Mouse (Mus musculus): Measurements from ENCODE around the gene Npff. TPM values are rescaled to one million over a fixed set of nuclear protein-coding genes. Genes with fewer than 3 reads are reported as not detected.

The Npff gene
- polyA plus RNA-seq, 1 experiment from 2014 or later: 1.1 TPM

- peaks cover 16% of the 10 kb centered on the region for H3K36me3 ChIP-seq (ENCODE audit: control insufficient read depth, insufficient read depth, low read length)
- no peak overlapping the region for H3K4me2 ChIP-seq (replicated peaks; ENCODE audit: low read depth)
- H3K27me3 ChIP-seq (ENCODE audit: control insufficient read depth, insufficient read depth, low read length): no peaks in the 10 kb centered on the region
- H3K9me3 ChIP-seq (ENCODE audit: control insufficient read depth, low read length): no peaks in the 10 kb centered on the region
- TF ChIP-seq CTCF (IDR thresholded peaks at IDR 0.05; ENCODE audit: low read depth) (peak; percentile 59), EP300 (optimal IDR thresholded peaks at IDR 0.05) (no peak)
- no peaks in the 10 kb centered on the region for H3K4me1 ChIP-seq (replicated peaks; ENCODE audit: control insufficient read depth, insufficient read depth)
- H3K4me3 ChIP-seq (ENCODE audit: low read depth, low read length): no peak overlapping the region
- no peak overlapping the region for H3K27ac ChIP-seq (replicated peaks)
- DNase-seq (ENCODE audit: low spot score) (no peak), ATAC-seq (ENCODE audit: low FRiP score, low TSS enrichment) (no peak)
- H3K9ac ChIP-seq (ENCODE audit: low read length): no peak overlapping the region
These were observed 32.8 kb upstream of the Npff start for GRCm38 (mm10) chr15:102557580-102557979.

GRCm38 (mm10) chr15:102555581-102555980 is 30.8 kb upstream of the Npff start:
- no peak overlapping the region for H3K4me3 ChIP-seq (ENCODE audit: low read depth, low read length)
- H3K27ac ChIP-seq (replicated peaks): no peak overlapping the region
- no peak overlapping the region for H3K9ac ChIP-seq (ENCODE audit: low read length)
- peaks cover 19% of the 10 kb centered on the region for H3K36me3 ChIP-seq (ENCODE audit: control insufficient read depth, insufficient read depth, low read length)
- WGBS: 81% methylated on average over 1 of the region's 1 CpGs
- ATAC-seq (ENCODE audit: low FRiP score, low TSS enrichment) (no peak), DNase-seq (ENCODE audit: low spot score) (no peak)
- H3K4me1 ChIP-seq (replicated peaks; ENCODE audit: control insufficient read depth, insufficient read depth): no peaks in the 10 kb centered on the region
- H3K9me3 ChIP-seq (ENCODE audit: control insufficient read depth, low read length): no peaks in the 10 kb centered on the region
- H3K4me2 ChIP-seq (replicated peaks; ENCODE audit: low read depth): no peak overlapping the region
- TF ChIP-seq EP300 (optimal IDR thresholded peaks at IDR 0.05): no peak
- no peaks in the 10 kb centered on the region for H3K27me3 ChIP-seq (ENCODE audit: control insufficient read depth, insufficient read depth, low read length)

- peaks cover 19% of the 10 kb centered on the region for H3K36me3 ChIP-seq (ENCODE audit: control insufficient read depth, insufficient read depth, low read length)
These were observed 27.9 kb upstream of the Npff start for GRCm38 (mm10) chr15:102552599-102552998.

DNA sequence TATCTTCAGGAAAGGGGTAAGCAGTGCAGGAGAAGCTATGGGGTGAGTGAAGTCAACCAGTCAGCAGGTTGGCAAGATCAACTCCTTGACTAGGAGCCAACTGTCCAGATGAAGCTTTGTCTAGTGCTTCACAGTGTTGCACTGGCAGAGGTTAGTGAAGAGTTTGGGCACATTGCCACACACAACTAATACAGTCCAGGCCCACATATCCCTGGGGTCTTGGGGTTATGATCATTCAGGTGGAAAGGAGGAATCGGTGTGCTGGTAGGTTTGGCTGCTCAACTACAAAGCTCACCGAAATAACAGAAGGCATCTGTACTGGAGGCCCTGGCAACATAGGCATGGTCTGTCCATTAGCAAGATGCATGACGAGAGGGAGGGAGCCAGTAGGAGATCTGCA is 22.7 kb upstream of the Npff start:
- Histone ChIP-seq H3K27ac (replicated peaks) (no peak overlapping the region), H3K36me3 (ENCODE audit: control insufficient read depth, insufficient read depth, low read length) (peaks cover 23% of the 10 kb centered on the region), H3K9ac (ENCODE audit: low read length) (no peak overlapping the region), H3K9me3 (ENCODE audit: control insufficient read depth, low read length) (no peaks in the 10 kb centered on the region), H3K4me2 (replicated peaks; ENCODE audit: low read depth) (no peak overlapping the region), H3K27me3 (ENCODE audit: control insufficient read depth, insufficient read depth, low read length) (no peaks in the 10 kb centered on the region), H3K4me1 (replicated peaks; ENCODE audit: control insufficient read depth, insufficient read depth) (no peaks in the 10 kb centered on the region), H3K4me3 (ENCODE audit: low read depth, low read length) (no peak overlapping the region)
- DNase-seq (ENCODE audit: low spot score) (no peak), ATAC-seq (ENCODE audit: low FRiP score, low TSS enrichment) (no peak)
- TF ChIP-seq CTCF (IDR thresholded peaks at IDR 0.05; ENCODE audit: low read depth) (no peak), EP300 (optimal IDR thresholded peaks at IDR 0.05) (no peak)
- 89% methylated on average over 3 of the region's 3 CpGs for WGBS

More at GRCm38 (mm10) chr15:102552599-102552998, 27.9 kb upstream of the Npff start:
- Histone ChIP-seq H3K4me3 (ENCODE audit: low read depth, low read length) (no peak overlapping the region), H3K27ac (replicated peaks) (no peak overlapping the region), H3K9me3 (ENCODE audit: control insufficient read depth, low read length) (no peaks in the 10 kb centered on the region), H3K4me2 (replicated peaks; ENCODE audit: low read depth) (no peak overlapping the region), H3K9ac (ENCODE audit: low read length) (no peak overlapping the region), H3K4me1 (replicated peaks; ENCODE audit: control insufficient read depth, insufficient read depth) (no peaks in the 10 kb centered on the region), H3K27me3 (ENCODE audit: control insufficient read depth, insufficient read depth, low read length) (no peaks in the 10 kb centered on the region)
- TF ChIP-seq CTCF (IDR thresholded peaks at IDR 0.05; ENCODE audit: low read depth) (0 out of 2 replicates have a peak, but pooled peaks have one; percentile 12), EP300 (optimal IDR thresholded peaks at IDR 0.05) (no peak)
- DNase-seq (ENCODE audit: low spot score) (no peak), ATAC-seq (ENCODE audit: low FRiP score, low TSS enrichment) (no peak)
- WGBS: 98% methylated on average over 5 of the region's 5 CpGs

DNA sequence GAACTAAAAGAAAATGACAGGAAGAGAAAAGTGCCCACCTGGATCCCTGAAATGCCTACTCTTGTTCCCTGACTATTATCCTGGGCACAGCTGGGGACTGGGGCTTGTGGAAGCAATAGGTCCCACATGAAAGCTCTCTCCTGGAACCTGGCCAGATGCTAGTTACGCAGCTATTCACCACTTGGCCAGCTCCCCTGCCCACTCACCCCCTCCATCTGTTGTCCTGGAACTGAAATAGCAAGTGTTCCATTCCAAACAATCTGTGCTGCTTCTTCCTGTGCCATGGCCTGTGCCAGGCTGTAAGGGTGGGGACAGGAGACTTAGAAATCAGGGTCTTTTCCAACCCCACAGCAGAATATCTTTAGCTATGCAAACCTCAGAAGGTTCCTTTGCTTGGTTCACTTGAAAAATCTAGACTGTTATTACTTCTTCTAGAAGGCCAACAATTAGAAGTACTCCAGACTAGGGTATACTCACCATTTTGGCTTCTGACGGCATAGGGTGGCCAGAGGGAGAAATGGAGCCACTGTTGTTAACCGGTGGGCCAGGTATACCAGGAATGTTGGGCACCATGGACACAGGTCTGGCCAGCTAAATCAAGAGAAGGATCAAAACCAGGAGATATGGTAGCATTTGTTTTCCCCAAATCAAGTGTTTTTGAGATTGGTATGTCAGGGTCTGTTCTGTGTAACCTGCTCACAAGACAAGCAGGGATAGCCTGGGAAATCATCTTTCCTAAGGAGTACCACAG is 22.1 kb upstream of the Npff start:
- no peak overlapping the region for H3K27ac ChIP-seq (replicated peaks)
- no peaks in the 10 kb centered on the region for H3K27me3 ChIP-seq (ENCODE audit: control insufficient read depth, insufficient read depth, low read length)
- no peak for ATAC-seq (ENCODE audit: low FRiP score, low TSS enrichment)
- no peaks in the 10 kb centered on the region for H3K4me1 ChIP-seq (replicated peaks; ENCODE audit: control insufficient read depth, insufficient read depth)
- no peak for DNase-seq (ENCODE audit: low spot score)
- no peak overlapping the region for H3K9ac ChIP-seq (ENCODE audit: low read length)
- no peak overlapping the region for H3K4me2 ChIP-seq (replicated peaks; ENCODE audit: low read depth)
- peaks cover 25% of the 10 kb centered on the region for H3K36me3 ChIP-seq (ENCODE audit: control insufficient read depth, insufficient read depth, low read length)
- no peak overlapping the region for H3K4me3 ChIP-seq (ENCODE audit: low read depth, low read length)
- no peak for TF ChIP-seq EP300 (optimal IDR thresholded peaks at IDR 0.05)
- no peak for TF ChIP-seq CTCF (IDR thresholded peaks at IDR 0.05; ENCODE audit: low read depth)
- H3K9me3 ChIP-seq (ENCODE audit: control insufficient read depth, low read length): no peaks in the 10 kb centered on the region
- WGBS: 76% methylated on average over 3 of the region's 3 CpGs

GRCm38 (mm10) chr15:102546246-102546645 is 21.5 kb upstream of the Npff start:
- WGBS: 90% methylated on average over 3 of the region's 3 CpGs
- DNase-seq (ENCODE audit: low spot score): no peak
- H3K36me3 ChIP-seq (ENCODE audit: control insufficient read depth, insufficient read depth, low read length): peaks cover 24% of the 10 kb centered on the region
- H3K9ac ChIP-seq (ENCODE audit: low read length): no peak overlapping the region
- no peak for ATAC-seq (ENCODE audit: low FRiP score, low TSS enrichment)
- no peak for TF ChIP-seq EP300 (optimal IDR thresholded peaks at IDR 0.05)
- no peak for TF ChIP-seq CTCF (IDR thresholded peaks at IDR 0.05; ENCODE audit: low read depth)
- no peaks in the 10 kb centered on the region for H3K9me3 ChIP-seq (ENCODE audit: control insufficient read depth, low read length)
- H3K4me1 ChIP-seq (replicated peaks; ENCODE audit: control insufficient read depth, insufficient read depth): no peaks in the 10 kb centered on the region
- H3K27me3 ChIP-seq (ENCODE audit: control insufficient read depth, insufficient read depth, low read length): no peaks in the 10 kb centered on the region
- H3K4me2 ChIP-seq (replicated peaks; ENCODE audit: low read depth): no peak overlapping the region
- no peak overlapping the region for H3K4me3 ChIP-seq (ENCODE audit: low read depth, low read length)
- no peak overlapping the region for H3K27ac ChIP-seq (replicated peaks)

Data from stomach, postnatal 0 days (tissue).